Mouse (Mus musculus) mesoderm, embryonic 11.5 days (tissue): Measurements from ENCODE around the gene Arel1.

Experiments used
- DNase-seq: peaks from one replicate; pipeline ENCODE4 v3.0.0-alpha.2; 2012; ENCODE audit warnings: low read depth, low spot score

Arel1 gene

GRCm38 (mm10) chr12:84948584-84949285, 22.0 kb downstream of the Arel1 start:
- DNase-seq: no peak

GRCm38 (mm10) chr12:84947894-84948583, 22.7 kb downstream of the Arel1 start:
- DNase-seq: no peak

- no peak for DNase-seq
Observed at GRCm38 (mm10) chr12:84944813-84945553, 25.7 kb downstream of the Arel1 start.

- no peak for DNase-seq
Observed at GRCm38 (mm10) chr12:84944150-84944812, 26.4 kb downstream of the Arel1 start.

- no peak for DNase-seq
Observed at GRCm38 (mm10) chr12:84943006-84943952, 27.4 kb downstream of the Arel1 start.

- no peak for DNase-seq
Observed at GRCm38 (mm10) chr12:84941717-84942116, 29.0 kb downstream of the Arel1 start.

- DNase-seq: no peak
Observed at GRCm38 (mm10) chr12:84940343-84940742, 30.4 kb downstream of the Arel1 start.

- no peak for DNase-seq
Observed at GRCm38 (mm10) chr12:84939117-84939516, 31.6 kb downstream of the Arel1 start.

- no peak for DNase-seq
Observed at GRCm38 (mm10) chr12:84935343-84935742, 35.4 kb downstream of the Arel1 start.

GRCm38 (mm10) chr12:84932210-84932609, 38.5 kb downstream of the Arel1 start:
- DNase-seq: no peak

- no peak for DNase-seq
Observed at GRCm38 (mm10) chr12:84926542-84926941, 44.2 kb downstream of the Arel1 start.

GRCm38 (mm10) chr12:84924324-84924723, 46.4 kb downstream of the Arel1 start:
- DNase-seq: no peak

- no peak for DNase-seq
Observed at GRCm38 (mm10) chr12:84921881-84922419, 48.8 kb downstream of the Arel1 start.

GRCm38 (mm10) chr12:84918809-84919208, 51.9 kb downstream of the Arel1 start:
- no peak for DNase-seq

GRCm38 (mm10) chr12:84917799-84918198, 52.9 kb downstream of the Arel1 start:
- DNase-seq: no peak

- DNase-seq: no peak
Observed at GRCm38 (mm10) chr12:84914959-84915358, 55.7 kb downstream of the Arel1 start.

- DNase-seq: no peak
Observed at GRCm38 (mm10) chr12:84912652-84913104, 58.0 kb downstream of the Arel1 start.

GRCm38 (mm10) chr12:84911640-84912039, 59.1 kb downstream of the Arel1 start:
- no peak for DNase-seq

- DNase-seq: no peak
Observed at GRCm38 (mm10) chr12:84910066-84910465, 60.6 kb downstream of the Arel1 start.
